Mouse (Mus musculus): Measurements from ENCODE around the gene Gm37240. TPM values are rescaled to one million over a fixed set of nuclear protein-coding genes. Genes with fewer than 3 reads are reported as not detected.

The Gm37240 gene
- polyA plus RNA-seq, 1 experiment from 2014 or later, result 8.9 TPM

DNA sequence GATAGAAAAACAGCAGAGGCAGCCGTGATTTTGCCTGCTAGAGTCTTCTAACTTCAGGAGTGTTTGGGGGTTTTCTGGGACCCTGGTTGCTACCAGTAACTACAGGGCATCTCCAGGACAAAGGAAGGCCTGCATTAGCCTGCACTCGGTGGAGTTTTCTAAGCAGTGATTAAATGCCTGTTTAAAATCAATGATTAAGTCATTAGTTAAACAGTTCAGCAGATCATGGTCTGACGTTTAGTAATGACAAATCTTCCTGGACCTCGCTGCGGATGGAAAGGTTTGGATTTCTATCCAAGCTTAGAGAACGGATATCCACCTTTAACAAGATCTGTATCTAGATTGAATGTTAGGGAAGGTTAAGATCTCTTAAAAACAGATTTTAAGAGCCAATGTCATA, 1246.8 kb downstream of the Gm37240 start:
- Histone ChIP-seq H3K27me3 (no peaks in the 10 kb centered on the region), H3K4me2 (no peak overlapping the region), H3K27ac (peak overlapping the region; percentile 55; the same call in 1 of the 2 replicates), H3K4me3 (replicated peaks) (no peak overlapping the region), H3K4me1 (peaks cover 21% of the 10 kb centered on the region), H3K9me3 (replicated peaks) (no peaks in the 10 kb centered on the region), H3K36me3 (no peaks in the 10 kb centered on the region), H3K9ac (no peak overlapping the region)
- ATAC-seq (replicated peaks; ENCODE audit: low FRiP score), result no peak
- 61% methylated on average over 6 of the region's 6 CpGs for WGBS

- H3K36me3 ChIP-seq, result no peaks in the 10 kb centered on the region
- WGBS, result 43% methylated on average over 11 of the region's 11 CpGs
- no peak overlapping the region for H3K4me2 ChIP-seq
- ATAC-seq (replicated peaks; ENCODE audit: low FRiP score), result no peak; the same call in 1 of the 2 replicates
- H3K9me3 ChIP-seq (replicated peaks), result no peaks in the 10 kb centered on the region
- peak overlapping the region; percentile 66 for H3K27ac ChIP-seq
- no peak overlapping the region for H3K9ac ChIP-seq
- peaks cover 21% of the 10 kb centered on the region for H3K4me1 ChIP-seq
- H3K27me3 ChIP-seq, result no peaks in the 10 kb centered on the region
- no peak overlapping the region for H3K4me3 ChIP-seq (replicated peaks)
Observed at GRCm38 (mm10) chr3:84639767-84640500, 1247.4 kb downstream of the Gm37240 start.

DNA sequence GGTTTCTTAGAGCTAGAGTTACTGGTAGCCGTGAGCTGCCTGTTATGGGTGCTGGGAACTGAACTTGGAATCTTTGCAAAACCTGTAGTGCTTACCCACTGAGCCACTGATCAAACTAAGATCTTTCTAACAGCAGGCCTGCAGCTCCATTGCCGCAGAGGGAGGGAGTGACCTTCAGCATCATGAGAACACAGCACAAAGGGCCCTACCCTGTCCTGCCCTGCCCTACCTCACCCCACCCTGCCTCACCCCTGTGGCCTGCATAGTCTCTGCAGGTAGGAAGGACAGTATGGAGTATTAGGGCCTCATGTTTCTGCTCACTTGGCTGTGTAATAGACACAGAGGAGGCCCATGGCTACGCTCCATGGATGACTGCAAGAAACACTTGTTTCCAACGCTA, 1248.5 kb downstream of the Gm37240 start:
- H3K27me3 ChIP-seq, result no peaks in the 10 kb centered on the region
- H3K4me3 ChIP-seq (replicated peaks), result no peak overlapping the region
- no peak overlapping the region for H3K27ac ChIP-seq
- H3K4me1 ChIP-seq, result peaks cover 21% of the 10 kb centered on the region
- no peak overlapping the region for H3K9ac ChIP-seq
- WGBS, result 67% methylated on average over 4 of the region's 4 CpGs
- no peak overlapping the region for H3K4me2 ChIP-seq
- peak; percentile 54; the same call in 1 of the 2 replicates for ATAC-seq (replicated peaks; ENCODE audit: low FRiP score)
- no peaks in the 10 kb centered on the region for H3K9me3 ChIP-seq (replicated peaks)
- H3K36me3 ChIP-seq, result no peaks in the 10 kb centered on the region

DNA sequence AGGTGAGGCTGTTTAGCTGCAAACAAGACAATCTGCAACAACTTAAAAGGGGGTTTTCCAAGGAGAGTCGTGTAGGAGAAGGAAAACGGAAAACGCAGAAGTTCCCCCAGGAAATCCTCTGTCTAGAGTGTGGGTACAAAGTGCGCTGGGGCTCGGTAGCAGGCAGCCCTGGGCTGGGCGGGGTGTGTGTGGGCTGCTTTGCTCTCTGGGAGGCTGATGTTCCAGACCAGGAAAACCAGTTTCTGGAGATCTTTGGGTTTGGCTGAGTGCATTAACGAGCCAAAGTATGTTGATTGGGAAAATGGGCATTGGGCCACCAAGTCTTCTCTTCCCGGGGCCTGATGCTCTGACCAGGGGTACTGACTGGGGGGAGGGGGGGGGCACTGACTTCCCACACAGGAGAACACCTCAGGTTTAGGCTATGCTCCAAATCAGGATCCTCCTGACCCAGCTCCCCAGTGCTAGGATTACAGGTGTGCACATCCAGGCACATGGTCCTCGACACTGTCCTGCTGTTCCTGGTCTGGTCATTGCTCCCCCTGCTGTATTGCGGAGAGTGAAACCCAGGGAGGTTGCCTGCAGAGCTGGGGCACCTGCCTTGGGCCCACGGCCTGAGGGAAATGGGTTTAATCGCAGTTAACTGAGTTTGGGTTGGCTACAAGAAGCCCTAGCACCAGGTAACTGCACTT, 1249.3 kb downstream of the Gm37240 start:
- Histone ChIP-seq H3K4me2 (no peak overlapping the region), H3K4me1 (peaks cover 21% of the 10 kb centered on the region), H3K27me3 (no peaks in the 10 kb centered on the region), H3K4me3 (replicated peaks) (no peak overlapping the region), H3K27ac (no peak overlapping the region), H3K9ac (no peak overlapping the region), H3K9me3 (replicated peaks) (no peaks in the 10 kb centered on the region), H3K36me3 (no peaks in the 10 kb centered on the region)
- WGBS, result 62% methylated on average over 12 of the region's 12 CpGs
- ATAC-seq (replicated peaks; ENCODE audit: low FRiP score), result no peak

GRCm38 (mm10) chr3:84637095-84637494, 1250.2 kb downstream of the Gm37240 start:
- H3K27me3 ChIP-seq, result no peaks in the 10 kb centered on the region
- H3K9me3 ChIP-seq (replicated peaks), result no peaks in the 10 kb centered on the region
- H3K4me2 ChIP-seq, result no peak overlapping the region
- H3K36me3 ChIP-seq, result no peaks in the 10 kb centered on the region
- no peak overlapping the region for H3K4me3 ChIP-seq (replicated peaks)
- no peak overlapping the region for H3K9ac ChIP-seq
- H3K27ac ChIP-seq, result no peak overlapping the region
- ATAC-seq (replicated peaks; ENCODE audit: low FRiP score), result no peak
- peaks cover 21% of the 10 kb centered on the region for H3K4me1 ChIP-seq
- WGBS, result 83% methylated on average over 6 of the region's 6 CpGs

- no peak overlapping the region for H3K27ac ChIP-seq
- H3K36me3 ChIP-seq, result no peaks in the 10 kb centered on the region
- H3K27me3 ChIP-seq, result no peaks in the 10 kb centered on the region
- 92% methylated on average over 9 of the region's 9 CpGs for WGBS
- no peak overlapping the region for H3K4me3 ChIP-seq (replicated peaks)
- no peak overlapping the region for H3K9ac ChIP-seq
- no peak overlapping the region for H3K4me2 ChIP-seq
- H3K4me1 ChIP-seq, result no peaks in the 10 kb centered on the region
- H3K9me3 ChIP-seq (replicated peaks), result no peaks in the 10 kb centered on the region
- no peak for ATAC-seq (replicated peaks; ENCODE audit: low FRiP score)
Observed at GRCm38 (mm10) chr3:84631586-84631985, 1255.7 kb downstream of the Gm37240 start.

- ATAC-seq (replicated peaks; ENCODE audit: low FRiP score), result no peak
- Histone ChIP-seq H3K27ac (no peak overlapping the region), H3K36me3 (no peaks in the 10 kb centered on the region), H3K4me1 (peaks cover 12% of the 10 kb centered on the region), H3K27me3 (no peaks in the 10 kb centered on the region), H3K9me3 (replicated peaks) (no peaks in the 10 kb centered on the region), H3K4me3 (replicated peaks) (no peak overlapping the region), H3K4me2 (no peak overlapping the region), H3K9ac (no peak overlapping the region)
- 32% methylated on average over 3 of the region's 3 CpGs for whole genome bisulfite sequencing
Observed at GRCm38 (mm10) chr3:84622026-84622425, 1265.3 kb downstream of the Gm37240 start.

DNA sequence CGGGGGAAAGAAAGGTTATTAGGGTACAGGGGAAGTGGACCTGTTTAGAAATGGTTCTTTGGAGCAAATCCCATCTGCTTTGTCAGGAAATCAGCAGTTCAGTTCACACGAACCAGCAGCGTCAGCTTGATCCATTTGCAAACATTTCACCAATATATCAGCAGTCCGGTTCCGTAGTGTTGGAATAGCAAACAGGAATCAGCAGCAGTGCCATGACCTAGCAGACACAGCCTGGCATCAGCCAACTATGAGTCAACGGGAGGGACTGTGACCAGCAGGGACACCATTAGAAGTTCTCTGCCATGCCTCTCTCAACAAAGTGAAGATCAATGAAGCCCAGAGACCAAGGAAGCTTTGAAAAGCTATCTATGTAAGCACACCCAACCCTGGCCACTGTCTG, 1267.6 kb downstream of the Gm37240 start:
- Histone ChIP-seq H3K9ac (no peak overlapping the region), H3K36me3 (no peaks in the 10 kb centered on the region), H3K4me3 (replicated peaks) (no peak overlapping the region), H3K9me3 (replicated peaks) (no peaks in the 10 kb centered on the region), H3K4me1 (0 out of 2 replicates have a peak, but pooled peaks cover 5% of the 10 kb centered on the region), H3K27ac (no peak overlapping the region), H3K4me2 (no peak overlapping the region), H3K27me3 (0 out of 2 replicates have a peak, but pooled peaks cover 3% of the 10 kb centered on the region)
- no peak for ATAC-seq (replicated peaks; ENCODE audit: low FRiP score)
- 91% methylated on average over 6 of the region's 6 CpGs for WGBS

DNA sequence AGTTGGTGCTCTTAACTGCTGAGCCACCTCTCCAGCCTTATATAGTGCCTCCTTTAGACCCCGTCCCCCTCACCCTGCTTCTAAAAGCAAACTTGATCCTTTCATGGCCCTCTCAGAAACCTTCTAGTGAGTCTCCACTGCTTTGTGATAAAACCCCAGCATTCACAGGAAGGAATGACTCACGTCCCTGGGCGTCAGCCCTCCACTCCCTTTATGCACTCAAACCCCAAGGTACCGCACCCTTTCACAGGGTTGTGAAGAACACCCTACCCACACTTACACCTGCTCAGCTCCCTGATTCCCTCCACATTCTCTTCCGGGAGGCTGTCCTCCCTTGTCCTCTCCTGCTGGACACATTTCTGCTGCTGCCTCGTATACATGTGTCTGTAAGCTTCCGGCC, 1268.3 kb downstream of the Gm37240 start:
- Histone ChIP-seq H3K27ac (no peak overlapping the region), H3K27me3 (0 out of 2 replicates have a peak, but pooled peaks cover 3% of the 10 kb centered on the region), H3K9me3 (replicated peaks) (no peaks in the 10 kb centered on the region), H3K4me1 (0 out of 2 replicates have a peak, but pooled peaks cover 2% of the 10 kb centered on the region), H3K4me3 (replicated peaks) (no peak overlapping the region), H3K36me3 (no peaks in the 10 kb centered on the region), H3K4me2 (no peak overlapping the region), H3K9ac (no peak overlapping the region)
- 95% methylated on average over 7 of the region's 7 CpGs for WGBS
- ATAC-seq (replicated peaks; ENCODE audit: low FRiP score), result no peak

DNA sequence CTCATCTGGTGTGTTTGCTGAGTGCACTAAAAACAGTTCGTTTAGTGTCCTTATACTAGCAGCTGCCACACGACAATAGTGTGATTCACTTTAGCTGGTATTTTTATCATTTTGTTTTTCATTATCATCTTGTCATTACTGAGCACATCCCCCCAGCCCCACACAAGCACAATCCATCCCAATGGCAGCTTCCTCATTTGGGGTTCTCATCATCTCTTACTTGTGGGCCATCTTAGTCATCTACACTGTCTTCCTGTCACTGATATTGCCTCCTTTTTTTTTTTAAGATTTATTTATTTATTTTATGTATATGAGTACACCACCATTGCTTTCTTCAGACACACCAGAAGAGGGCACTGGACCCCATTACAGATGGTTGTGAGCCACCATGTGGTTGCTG, 1268.7 kb downstream of the Gm37240 start:
- H3K27me3 ChIP-seq, result 0 out of 2 replicates have a peak, but pooled peaks cover 3% of the 10 kb centered on the region
- no peaks in the 10 kb centered on the region for H3K36me3 ChIP-seq
- no peak overlapping the region for H3K4me2 ChIP-seq
- H3K4me3 ChIP-seq (replicated peaks), result no peak overlapping the region
- no peak for ATAC-seq (replicated peaks; ENCODE audit: low FRiP score)
- H3K9me3 ChIP-seq (replicated peaks), result no peaks in the 10 kb centered on the region
- no peak overlapping the region for H3K9ac ChIP-seq
- no peak overlapping the region for H3K27ac ChIP-seq
- WGBS, result 90% methylated on average over 2 of the region's 2 CpGs
- H3K4me1 ChIP-seq, result 0 out of 2 replicates have a peak, but pooled peaks cover 2% of the 10 kb centered on the region

DNA sequence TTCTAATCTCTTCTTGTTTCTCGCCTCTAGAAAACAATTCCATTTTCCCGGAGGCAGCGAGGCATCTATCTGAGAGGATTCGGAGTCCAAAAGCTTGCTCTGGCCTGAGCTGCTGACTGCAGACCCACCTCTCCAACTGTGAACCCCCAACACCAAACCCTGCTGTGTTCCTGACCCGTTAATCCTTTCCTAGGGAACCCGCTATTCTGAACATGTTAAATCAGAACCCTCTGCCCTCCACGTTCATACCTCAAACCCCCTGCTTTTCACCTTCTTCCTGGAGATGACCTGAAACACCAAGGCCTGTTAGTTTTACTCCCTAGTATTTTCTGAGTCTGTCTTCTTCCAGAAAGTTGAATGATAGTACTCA, 1271.5 kb downstream of the Gm37240 start:
- H3K36me3 ChIP-seq, result no peaks in the 10 kb centered on the region
- H3K4me3 ChIP-seq (replicated peaks), result no peak overlapping the region
- 0 out of 2 replicates have a peak, but pooled peaks cover 2% of the 10 kb centered on the region for H3K4me1 ChIP-seq
- H3K27ac ChIP-seq, result no peak overlapping the region
- H3K4me2 ChIP-seq, result no peak overlapping the region
- H3K9ac ChIP-seq, result no peak overlapping the region
- 0 out of 2 replicates have a peak, but pooled peaks cover 3% of the 10 kb centered on the region for H3K27me3 ChIP-seq
- H3K9me3 ChIP-seq (replicated peaks), result no peaks in the 10 kb centered on the region
- WGBS, result 41% methylated on average over 7 of the region's 7 CpGs
- no peak for ATAC-seq (replicated peaks; ENCODE audit: low FRiP score)

GRCm38 (mm10) chr3:84615050-84615855, 1272.1 kb downstream of the Gm37240 start:
- no peaks in the 10 kb centered on the region for H3K9me3 ChIP-seq (replicated peaks)
- no peak overlapping the region for H3K4me2 ChIP-seq
- no peak overlapping the region for H3K4me3 ChIP-seq (replicated peaks)
- H3K9ac ChIP-seq, result no peak overlapping the region
- WGBS, result 19% methylated on average over 5 of the region's 5 CpGs
- no peaks in the 10 kb centered on the region for H3K36me3 ChIP-seq
- no peak overlapping the region for H3K27ac ChIP-seq
- no peak for ATAC-seq (replicated peaks; ENCODE audit: low FRiP score)
- 0 out of 2 replicates have a peak, but pooled peaks cover 2% of the 10 kb centered on the region for H3K4me1 ChIP-seq
- 0 out of 2 replicates have a peak, but pooled peaks cover 3% of the 10 kb centered on the region for H3K27me3 ChIP-seq
